Comparison of ENCODE assay signal across 8 mouse cellular contexts in the genomic region with DNA sequence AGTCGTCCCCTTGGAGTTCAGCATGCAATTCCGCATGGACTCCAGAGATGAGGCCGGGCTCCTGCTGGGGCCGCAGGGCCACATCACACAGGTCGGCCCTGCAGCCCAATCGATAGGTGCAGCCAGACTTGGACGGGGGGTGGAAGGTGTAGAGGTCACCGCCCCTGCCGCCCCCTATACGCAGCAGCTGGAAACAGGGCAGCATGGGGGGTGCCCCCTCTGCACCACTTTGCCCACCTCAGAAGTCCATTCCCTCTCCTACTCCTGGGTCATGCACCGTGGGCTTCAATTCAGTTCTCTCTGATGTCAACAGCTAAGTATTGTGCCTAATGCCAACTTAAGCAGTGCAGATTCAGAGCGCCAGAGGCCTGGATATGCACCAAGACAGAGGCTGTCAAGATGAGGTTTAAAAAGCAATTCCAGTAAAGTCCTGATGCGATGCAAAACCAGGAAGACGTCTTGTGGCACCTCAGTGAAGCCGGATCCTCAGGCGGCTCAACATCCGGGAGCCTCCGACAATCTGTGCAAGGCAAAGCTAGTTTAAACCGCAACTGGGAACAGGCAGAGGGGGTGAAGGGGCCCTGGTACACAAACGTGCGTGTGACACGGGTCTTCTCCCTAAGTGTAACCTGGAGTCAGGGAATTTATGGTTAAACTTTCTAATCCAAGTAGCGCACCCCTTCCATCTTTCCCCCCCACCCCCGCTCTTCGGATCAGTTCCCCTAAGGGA. TPM values are rescaled to one million over a fixed set of nuclear protein-coding genes. Genes with fewer than 3 reads are reported as not detected.
DNase-seq lines count a peak whose midpoint lies in the region; ATAC-seq and TF ChIP-seq lines count a peak whose summit lies in the region.

No protein-coding gene starts in this region.

- TF ChIP-seq EP300 in stomach, postnatal 0 days (optimal IDR thresholded peaks at IDR 0.05), result no peak

- H3K4me1 ChIP-seq in G1E (ENCODE audit: insufficient read depth, low read depth, low read length), result peaks cover 42% of the 10 kb centered on the region
- peaks cover 36% of the 10 kb centered on the region for H3K4me1 ChIP-seq in forebrain, embryonic 13.5 days
- peaks cover 14% of the 10 kb centered on the region for H3K4me1 ChIP-seq in kidney, embryonic 14.5 days (ENCODE audit: control insufficient read depth, insufficient read depth, low read length)
- peaks cover 7% of the 10 kb centered on the region; the same call in 1 of the 2 replicates for H3K4me1 ChIP-seq in stomach, postnatal 0 days (replicated peaks; ENCODE audit: control insufficient read depth, insufficient read depth)

- peak overlapping the region; percentile 73 for H3K4me3 ChIP-seq in G1E (ENCODE audit: low read depth, low read length)
- H3K4me3 ChIP-seq in forebrain, embryonic 13.5 days, result peak overlapping the region; percentile 59
- peak overlapping the region; percentile 64 for H3K4me3 ChIP-seq in kidney, embryonic 14.5 days (ENCODE audit: low read length)
- peak overlapping the region; percentile 62 for H3K4me3 ChIP-seq in stomach, postnatal 0 days (ENCODE audit: low read depth, low read length)

- H3K36me3 ChIP-seq in G1E (replicated peaks), result peaks cover 64% of the 10 kb centered on the region
- H3K36me3 ChIP-seq in forebrain, embryonic 13.5 days (ENCODE audit: poor library complexity, severe bottlenecking), result peaks cover 9% of the 10 kb centered on the region; the same call in 1 of the 2 replicates
- H3K36me3 ChIP-seq in kidney, embryonic 14.5 days (ENCODE audit: control insufficient read depth, insufficient read depth, low read length), result peaks cover 15% of the 10 kb centered on the region
- H3K36me3 ChIP-seq in stomach, postnatal 0 days (ENCODE audit: control insufficient read depth, insufficient read depth, low read length), result no peaks in the 10 kb centered on the region

- TF ChIP-seq CTCF in G1E (IDR thresholded peaks at IDR 0.05; ENCODE audit: low read depth, low read length), result no peak
- no peak for TF ChIP-seq CTCF in stomach, postnatal 0 days (IDR thresholded peaks at IDR 0.05; ENCODE audit: low read depth)

- H3K4me2 ChIP-seq in forebrain, embryonic 13.5 days, result peak overlapping the region; percentile 72
- H3K4me2 ChIP-seq in kidney, embryonic 14.5 days (replicated peaks; ENCODE audit: low read depth, low read length), result peak overlapping the region; percentile 90
- peak overlapping the region; percentile 85 for H3K4me2 ChIP-seq in stomach, postnatal 0 days (replicated peaks; ENCODE audit: low read depth)

- H3K9me3 ChIP-seq in G1E (replicated peaks), result no peaks in the 10 kb centered on the region
- H3K9me3 ChIP-seq in forebrain, embryonic 13.5 days (replicated peaks), result no peaks in the 10 kb centered on the region
- no peaks in the 10 kb centered on the region for H3K9me3 ChIP-seq in kidney, embryonic 14.5 days (ENCODE audit: control insufficient read depth, low read length)
- no peaks in the 10 kb centered on the region for H3K9me3 ChIP-seq in stomach, postnatal 0 days (ENCODE audit: control insufficient read depth, low read length)

- peak overlapping the region; percentile 68 for H3K9ac ChIP-seq in forebrain, embryonic 13.5 days
- H3K9ac ChIP-seq in kidney, embryonic 14.5 days (ENCODE audit: low read depth, low read length), result peak overlapping the region; percentile 66
- peak overlapping the region; percentile 64 for H3K9ac ChIP-seq in stomach, postnatal 0 days (ENCODE audit: low read length)

- no peak overlapping the region for H3K27ac ChIP-seq in forebrain, embryonic 13.5 days
- H3K27ac ChIP-seq in kidney, embryonic 14.5 days (ENCODE audit: low read depth, low read length), result no peak overlapping the region
- peak overlapping the region; percentile 61 for H3K27ac ChIP-seq in stomach, postnatal 0 days (replicated peaks)

- DNase-seq in cerebellum, postnatal 10 days, result peak; percentile 44 to 49
- no peak for DNase-seq in cerebellum, adult 8-10 months
- DNase-seq in G1E (ENCODE audit: low spot score), result no peak
- DNase-seq in lung, postnatal 14 days, result peak; percentile 26
- DNase-seq in stomach, postnatal 0 days (ENCODE audit: low spot score), result peak; percentile 66
- DNase-seq in layer of hippocampus, adult 11-12 months (ENCODE audit: low spot score), result no peak

- WGBS in forebrain, embryonic 13.5 days, result 11% methylated on average over 25 of the region's 25 CpGs
- WGBS in kidney, embryonic 14.5 days, result 6% methylated on average over 25 of the region's 25 CpGs
- 4% methylated on average over 25 of the region's 25 CpGs for WGBS in stomach, postnatal 0 days

- H3K27me3 ChIP-seq in G1E (ENCODE audit: insufficient read depth, low read length), result no peaks in the 10 kb centered on the region
- H3K27me3 ChIP-seq in forebrain, embryonic 13.5 days, result no peaks in the 10 kb centered on the region
- no peaks in the 10 kb centered on the region for H3K27me3 ChIP-seq in kidney, embryonic 14.5 days (ENCODE audit: control insufficient read depth, insufficient read depth, low read length)
- H3K27me3 ChIP-seq in stomach, postnatal 0 days (ENCODE audit: control insufficient read depth, insufficient read depth, low read length), result no peaks in the 10 kb centered on the region

- no peak for ATAC-seq in G1E (ENCODE audit: extremely low read depth, insufficient number of reproducible peaks, low FRiP score, poor library complexity, severe bottlenecking)
- ATAC-seq in forebrain, embryonic 13.5 days, result peak; percentile 20; the same call in 1 of the 2 replicates
- ATAC-seq in kidney, embryonic 14.5 days (ENCODE audit: low FRiP score, low TSS enrichment), result peak; percentile 11
- peak; percentile 25; the same call in 1 of the 2 replicates for ATAC-seq in stomach, postnatal 0 days (ENCODE audit: low FRiP score, low TSS enrichment)

RNA-seq across cellular contexts. Expression of a gene that starts 0.5 kb away (rescaled TPM):
- total RNA-seq in G1E (2014; fragmentation: Nextera tagmentation) (67.4 and 74.5 TPM in 2 replicates), G1E (2017) (29.8 and 37.2 TPM in 2 replicates)
- polyA plus RNA-seq in G1E (2012), result 62.1 and 63.4 TPM in 2 replicates
- polyA plus RNA-seq in forebrain, embryonic 13.5 days (2015; fragmentation: Nextera tagmentation; extraction: Ambion mirVana), result 54.4 and 55.5 TPM in 2 replicates
- polyA plus RNA-seq in kidney, embryonic 14.5 days (2014; fragmentation: Nextera tagmentation; extraction: Ambion mirVana), result 67.8 and 68.1 TPM in 2 replicates
- polyA plus RNA-seq in stomach, postnatal 0 days (2015; fragmentation: Nextera tagmentation; extraction: Ambion mirVana), result 32.7 and 34.5 TPM in 2 replicates

RNA-seq across cellular contexts. Expression of a gene that starts 0.8 kb away (rescaled TPM):
- total RNA-seq in G1E (2014; fragmentation: Nextera tagmentation), result 13.3 and 14.1 TPM in 2 replicates
- total RNA-seq in G1E (2017), result 12.3 and 12.5 TPM in 2 replicates
- 18.7 and 19.3 TPM in 2 replicates for polyA plus RNA-seq in G1E (2012)
- polyA plus RNA-seq in forebrain, embryonic 13.5 days (2015; fragmentation: Nextera tagmentation; extraction: Ambion mirVana), result 11.7 and 13.8 TPM in 2 replicates
- 10.3 and 19.1 TPM in 2 replicates for polyA plus RNA-seq in kidney, embryonic 14.5 days (2014; fragmentation: Nextera tagmentation; extraction: Ambion mirVana)
- polyA plus RNA-seq in stomach, postnatal 0 days (2015; fragmentation: Nextera tagmentation; extraction: Ambion mirVana), result 7.1 and 7.4 TPM in 2 replicates

RNA-seq across cellular contexts. Expression of a gene that starts 10.3 kb away (rescaled TPM):
- total RNA-seq in G1E (2014; fragmentation: Nextera tagmentation), result not detected in 2 replicates
- 0.11 TPM in 1 of 2 replicates, not detected in the other for total RNA-seq in G1E (2017)
- not detected in 2 replicates for polyA plus RNA-seq in G1E (2012)
- not detected in 2 replicates for polyA plus RNA-seq in forebrain, embryonic 13.5 days (2015; fragmentation: Nextera tagmentation; extraction: Ambion mirVana)
- polyA plus RNA-seq in kidney, embryonic 14.5 days (2014; fragmentation: Nextera tagmentation; extraction: Ambion mirVana), result not detected in 2 replicates
- not detected in 2 replicates for polyA plus RNA-seq in stomach, postnatal 0 days (2015; fragmentation: Nextera tagmentation; extraction: Ambion mirVana)

RNA-seq across cellular contexts. Expression of a gene that starts 16.9 kb away (rescaled TPM):
- not detected in 2 replicates for total RNA-seq in G1E (2014; fragmentation: Nextera tagmentation)
- 0.22 TPM in 1 of 2 replicates, not detected in the other for total RNA-seq in G1E (2017)
- polyA plus RNA-seq in G1E (2012), result 1.1 TPM in 2 replicates
- 1.4 and 2.1 TPM in 2 replicates for polyA plus RNA-seq in forebrain, embryonic 13.5 days (2015; fragmentation: Nextera tagmentation; extraction: Ambion mirVana)
- polyA plus RNA-seq in kidney, embryonic 14.5 days (2014; fragmentation: Nextera tagmentation; extraction: Ambion mirVana), result 0.79 and 0.80 TPM in 2 replicates
- 66.1 and 66.8 TPM in 2 replicates for polyA plus RNA-seq in stomach, postnatal 0 days (2015; fragmentation: Nextera tagmentation; extraction: Ambion mirVana)

RNA-seq across cellular contexts. Expression of a gene that starts 35.9 kb away (rescaled TPM):
- total RNA-seq in G1E (2014; fragmentation: Nextera tagmentation), result not detected in 2 replicates
- not detected in 2 replicates for total RNA-seq in G1E (2017)
- polyA plus RNA-seq in G1E (2012), result not detected in 2 replicates
- not detected in 2 replicates for polyA plus RNA-seq in forebrain, embryonic 13.5 days (2015; fragmentation: Nextera tagmentation; extraction: Ambion mirVana)
- not detected in 2 replicates for polyA plus RNA-seq in kidney, embryonic 14.5 days (2014; fragmentation: Nextera tagmentation; extraction: Ambion mirVana)
- 106 and 139 TPM in 2 replicates for polyA plus RNA-seq in stomach, postnatal 0 days (2015; fragmentation: Nextera tagmentation; extraction: Ambion mirVana)

Comparison
In these comparisons a context has a peak if more than half of its experiments do, and no peak if none do; other contexts are left out.
1. DNase-seq: peak in cerebellum, postnatal 10 days (2 of 2), lung, postnatal 14 days (single experiment) and stomach, postnatal 0 days (single experiment); none in cerebellum, adult 8-10 months (single experiment), G1E (single experiment) and layer of hippocampus, adult 11-12 months (single experiment).
2. Peak in every context shown above with its lines, with median percentiles within 50 percentile points of each other: H3K4me3 ChIP-seq, H3K4me2 ChIP-seq and H3K9ac ChIP-seq.